Mouse (Mus musculus) adipose tissue, adult 10 weeks (tissue): ENCODE results near the gene 5330417C22Rik. TPM values are rescaled to one million over a fixed set of nuclear protein-coding genes. Genes with fewer than 3 reads are reported as not detected.

ENCODE experiments used
- polyA plus RNA-seq: library from polyadenylated mRNA; stranded (reverse); fragments of 350-450 nt; fragmentation: Illumina TruSeq; extraction: RNeasy Lipid Tissue Mini Kit (QIAGEN cat#74804); gene quantifications from one replicate; pipeline ENCODE4 v1.2.3, GENCODE M21; 2014; ENCODE audit warnings: low read depth, low replicate concordance

Gene 5330417C22Rik
- polyA plus RNA-seq, result 2.5 TPM

DNA sequence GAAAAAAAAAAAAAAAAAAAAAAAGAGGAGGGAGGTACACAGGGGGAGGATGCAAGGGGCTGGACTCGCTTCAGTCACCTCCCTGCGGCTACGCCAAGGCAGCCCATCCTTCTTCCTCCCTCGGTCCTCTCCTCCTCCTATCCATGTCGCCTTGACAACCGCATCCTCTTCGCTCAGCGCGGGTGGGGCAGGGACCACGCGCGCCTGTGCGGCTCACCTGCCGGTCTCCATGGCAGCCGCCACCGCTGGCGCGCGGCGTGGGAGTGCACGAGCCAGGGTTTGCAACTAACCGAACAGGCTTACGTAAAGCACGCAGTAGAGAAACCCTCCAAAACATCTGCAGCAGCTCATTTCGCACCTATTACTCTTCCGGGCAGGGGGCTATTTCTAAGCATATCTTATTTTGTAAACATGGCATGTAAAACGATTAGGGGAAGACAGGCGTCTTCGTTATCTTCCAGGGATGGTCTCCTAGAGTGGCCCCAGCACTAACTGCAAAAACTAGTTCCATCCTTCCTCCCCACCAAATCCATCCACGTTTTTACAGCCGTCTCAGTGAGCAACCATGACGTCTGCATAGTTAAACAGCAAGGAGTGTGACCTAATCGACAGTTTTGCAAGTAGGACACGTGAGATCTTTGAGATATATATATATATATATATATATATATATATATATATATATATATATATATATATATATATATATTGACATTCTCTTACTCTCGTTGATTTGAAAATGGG is at the start of gene 5330417C22Rik:
TSS of gene 5330417C22Rik (minus strand) at position 20 of the 744 bp plus-strand sequence.

DNA sequence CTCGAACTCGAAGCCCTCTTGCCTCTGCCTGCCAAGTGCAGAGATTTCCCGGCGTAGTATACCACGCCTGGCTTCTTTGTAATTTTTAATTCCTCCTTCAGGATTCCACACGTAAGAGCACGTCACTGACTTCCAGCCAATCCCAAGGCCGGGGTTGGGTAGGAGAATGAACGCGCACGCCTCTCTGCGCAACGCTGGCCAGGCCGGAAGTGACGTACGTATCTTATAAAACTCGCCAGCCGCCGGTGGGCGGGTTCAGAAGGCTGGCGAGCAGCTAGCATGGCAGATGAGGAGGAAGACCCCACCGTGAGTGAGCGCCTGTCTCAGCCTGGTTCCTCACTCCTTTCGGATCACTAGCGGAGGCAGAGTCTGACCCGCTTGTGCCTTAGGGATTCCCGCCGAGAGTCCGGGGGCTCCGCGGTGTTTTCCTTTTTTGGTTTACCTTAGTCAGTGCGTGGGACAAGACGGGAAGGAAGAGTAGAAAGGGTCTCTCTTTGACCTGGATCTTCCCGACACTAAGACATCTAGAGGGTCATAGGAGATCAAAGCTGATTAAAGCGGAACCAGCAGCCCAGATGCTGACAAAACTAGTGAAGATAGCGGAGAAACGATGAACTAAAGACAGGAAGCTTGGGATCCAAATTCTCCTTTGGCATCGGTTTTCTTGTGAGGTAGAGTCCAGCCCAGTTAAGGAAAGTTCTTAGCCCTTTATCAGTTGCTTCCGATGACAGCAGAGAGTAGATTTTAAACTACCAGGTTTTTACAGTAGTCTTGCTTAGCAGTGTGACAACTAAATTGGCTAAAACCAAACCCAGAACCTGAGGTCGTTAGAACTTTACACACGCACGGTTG is 35.3 kb upstream of the 5330417C22Rik start, which contains the start of gene Taf13:
TSS of gene Taf13 (plus strand) at position 256 of the 852 bp plus-strand sequence.

GRCm38 (mm10) chr3:108562133-108562730 is 25.9 kb upstream of the 5330417C22Rik start, which contains the start of gene Tmem167b:
Gene Tmem167b (minus strand): TSS chr3:108562466.

GRCm38 (mm10) chr3:108533951-108534350 is 2.4 kb downstream of the 5330417C22Rik start, which contains the start of gene 1700013F07Rik:
Gene 1700013F07Rik (plus strand): TSS chr3:108534150.

GRCm38 (mm10) chr3:108444698-108445365 is 91.5 kb downstream of the 5330417C22Rik start, which contains the start of gene Sars:
Gene Sars (minus strand): TSS chr3:108445209.

DNA sequence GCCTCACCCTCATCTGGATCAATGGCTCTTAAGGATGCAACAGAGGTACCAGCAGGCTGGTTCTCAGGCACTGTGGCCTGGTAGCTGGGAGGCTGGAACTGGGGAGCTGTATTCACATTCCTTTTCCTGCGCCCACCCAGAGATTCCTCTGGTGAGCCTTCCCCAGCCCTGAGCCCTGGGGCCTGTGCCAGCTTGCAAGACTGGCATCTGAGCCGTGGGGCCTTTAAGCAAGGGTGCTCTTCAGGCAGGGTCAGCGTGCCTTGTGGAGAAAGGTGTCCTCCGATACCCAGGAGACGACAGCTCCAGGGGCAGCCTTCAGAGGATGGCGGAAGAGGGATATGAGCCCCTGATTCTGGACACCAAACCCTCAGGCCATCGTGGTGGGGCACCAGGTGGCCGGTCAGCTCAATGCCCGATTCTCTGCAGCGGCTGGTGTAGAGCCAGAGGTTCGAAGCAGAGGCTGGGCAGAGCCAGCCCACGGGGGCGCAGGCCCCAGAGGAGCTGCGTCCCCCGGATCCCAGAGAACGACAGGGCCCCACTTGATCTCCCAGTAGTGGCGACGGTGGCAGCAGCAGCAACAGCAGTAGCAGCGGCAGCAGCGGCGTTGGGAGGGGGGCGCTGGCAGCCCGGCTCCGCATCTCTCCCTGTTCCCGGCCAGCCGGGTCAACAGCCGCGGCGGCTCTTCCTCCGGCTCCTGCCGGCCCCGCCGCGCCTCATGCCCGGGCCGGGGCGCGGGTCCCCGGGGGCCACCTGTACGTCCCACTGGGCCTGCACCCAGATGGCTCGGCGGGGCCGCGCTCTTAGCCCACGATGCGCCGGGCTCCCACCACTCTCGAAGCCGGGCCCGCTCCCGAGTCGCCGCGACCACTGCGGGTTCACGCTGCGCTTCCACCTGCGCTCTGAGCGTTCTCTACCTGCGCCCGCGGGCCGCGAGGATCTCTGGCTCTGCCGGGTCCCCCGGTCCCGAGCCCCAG is 121.2 kb downstream of the 5330417C22Rik start, which contains the start of gene Celsr2:
TSS of gene Celsr2 (minus strand) at position 696 of the 974 bp plus-strand sequence.

Other genes with a start within 250 kb of the 5330417C22Rik start
- not detected for gene Mybphl, start 171.6 kb downstream of the 5330417C22Rik start, polyA plus RNA-seq
- 1.3 TPM for gene Psrc1, start 152.7 kb downstream of the 5330417C22Rik start, polyA plus RNA-seq
- 20.4 TPM for gene Celsr2, start 121.0 kb downstream of the 5330417C22Rik start, polyA plus RNA-seq
- 113 TPM for gene Sars, start 91.3 kb downstream of the 5330417C22Rik start, polyA plus RNA-seq
- 10.9 TPM for gene 1700013F07Rik, start 2.4 kb downstream of the 5330417C22Rik start, polyA plus RNA-seq
- gene Tmem167b, start 25.9 kb upstream of the 5330417C22Rik start, polyA plus RNA-seq, result 51.1 TPM
- 30.4 TPM for gene Taf13, start 35.2 kb upstream of the 5330417C22Rik start, polyA plus RNA-seq
- 14.8 TPM for gene Wdr47, start 54.7 kb upstream of the 5330417C22Rik start, polyA plus RNA-seq
- gene Clcc1, start 117.4 kb upstream of the 5330417C22Rik start, polyA plus RNA-seq, result 54.4 TPM
- 3.9 TPM for gene Gpsm2, start 185.8 kb upstream of the 5330417C22Rik start, polyA plus RNA-seq
- 0.37 TPM for gene Aknad1, start 203.1 kb upstream of the 5330417C22Rik start, polyA plus RNA-seq